Mouse (Mus musculus): ENCODE data around the gene Mtch1. TPM values are rescaled to one million over a fixed set of nuclear protein-coding genes. Genes with fewer than 3 reads are reported as not detected.

Mtch1 gene
- polyA plus RNA-seq, 1 experiment = 464 TPM

GRCm38 (mm10) chr17:29305871-29306270, 41.9 kb downstream of the Mtch1 start:
- Histone ChIP-seq H3K27me3 (ENCODE audit: control insufficient read depth, insufficient read depth, insufficient read length) (no peaks in the 10 kb centered on the region), H3K36me3 (ENCODE audit: control insufficient read depth, insufficient read depth) (no peaks in the 10 kb centered on the region), H3K79me2 (ENCODE audit: control insufficient read depth, insufficient read depth) (no peaks in the 10 kb centered on the region), H3K4me3 (ENCODE audit: insufficient read depth, poor library complexity, severe bottlenecking) (no peak overlapping the region), H3ac (ENCODE audit: control insufficient read depth, insufficient read length, low read depth) (no peak overlapping the region), H3K79me3 (ENCODE audit: low read depth) (no peaks in the 10 kb centered on the region)
- TF ChIP-seq MAX (IDR thresholded peaks at IDR 0.05) (no peak), FOSL1 (IDR thresholded peaks at IDR 0.05; ENCODE audit: insufficient read depth, low read length, poor library complexity, severe bottlenecking) (no peak), CTCF (IDR thresholded peaks at IDR 0.05; ENCODE audit: control insufficient read depth, insufficient read depth, insufficient read length) (no peak), CEBPB (IDR thresholded peaks at IDR 0.05; ENCODE audit: low read depth) (no peak), MYOD1 (IDR thresholded peaks at IDR 0.05; ENCODE audit: control insufficient read depth, insufficient read length, low read depth) (no peak), MYOG (IDR thresholded peaks at IDR 0.05; ENCODE audit: control insufficient read depth, extremely low read depth, insufficient read length) (no peak), USF1 (IDR thresholded peaks at IDR 0.05; ENCODE audit: low read depth) (no peak)

- Histone ChIP-seq H3ac (ENCODE audit: control insufficient read depth, insufficient read length, low read depth) (no peak overlapping the region), H3K79me2 (ENCODE audit: control insufficient read depth, insufficient read depth) (no peaks in the 10 kb centered on the region), H3K27me3 (ENCODE audit: control insufficient read depth, insufficient read depth, insufficient read length) (no peaks in the 10 kb centered on the region), H3K36me3 (ENCODE audit: control insufficient read depth, insufficient read depth) (no peaks in the 10 kb centered on the region), H3K4me3 (ENCODE audit: insufficient read depth, poor library complexity, severe bottlenecking) (no peak overlapping the region), H3K79me3 (ENCODE audit: low read depth) (no peaks in the 10 kb centered on the region)
- TF ChIP-seq USF1 (IDR thresholded peaks at IDR 0.05; ENCODE audit: low read depth) (no peak), FOSL1 (IDR thresholded peaks at IDR 0.05; ENCODE audit: insufficient read depth, low read length, poor library complexity, severe bottlenecking) (no peak), CTCF (IDR thresholded peaks at IDR 0.05; ENCODE audit: control insufficient read depth, insufficient read depth, insufficient read length) (no peak), MYOD1 (IDR thresholded peaks at IDR 0.05; ENCODE audit: control insufficient read depth, insufficient read length, low read depth) (no peak), MYOG (IDR thresholded peaks at IDR 0.05; ENCODE audit: control insufficient read depth, extremely low read depth, insufficient read length) (no peak), MAX (IDR thresholded peaks at IDR 0.05) (no peak), CEBPB (IDR thresholded peaks at IDR 0.05; ENCODE audit: low read depth) (no peak)
These were observed 42.5 kb downstream of the Mtch1 start for GRCm38 (mm10) chr17:29305058-29305806.

GRCm38 (mm10) chr17:29304376-29305057, 43.2 kb downstream of the Mtch1 start:
- H3K79me2 ChIP-seq (ENCODE audit: control insufficient read depth, insufficient read depth) = no peaks in the 10 kb centered on the region
- no peaks in the 10 kb centered on the region for H3K79me3 ChIP-seq (ENCODE audit: low read depth)
- TF ChIP-seq MAX (IDR thresholded peaks at IDR 0.05) = no peak
- no peak for TF ChIP-seq CTCF (IDR thresholded peaks at IDR 0.05; ENCODE audit: control insufficient read depth, insufficient read depth, insufficient read length)
- no peak for TF ChIP-seq CEBPB (IDR thresholded peaks at IDR 0.05; ENCODE audit: low read depth)
- no peak for TF ChIP-seq USF1 (IDR thresholded peaks at IDR 0.05; ENCODE audit: low read depth)
- TF ChIP-seq MYOG (IDR thresholded peaks at IDR 0.05; ENCODE audit: control insufficient read depth, extremely low read depth, insufficient read length) = no peak
- TF ChIP-seq FOSL1 (IDR thresholded peaks at IDR 0.05; ENCODE audit: insufficient read depth, low read length, poor library complexity, severe bottlenecking) = no peak
- TF ChIP-seq MYOD1 (IDR thresholded peaks at IDR 0.05; ENCODE audit: control insufficient read depth, insufficient read length, low read depth) = no peak
- no peaks in the 10 kb centered on the region for H3K36me3 ChIP-seq (ENCODE audit: control insufficient read depth, insufficient read depth)
- no peaks in the 10 kb centered on the region for H3K27me3 ChIP-seq (ENCODE audit: control insufficient read depth, insufficient read depth, insufficient read length)
- H3ac ChIP-seq (ENCODE audit: control insufficient read depth, insufficient read length, low read depth) = no peak overlapping the region
- H3K4me3 ChIP-seq (ENCODE audit: insufficient read depth, poor library complexity, severe bottlenecking) = no peak overlapping the region

- no peaks in the 10 kb centered on the region for H3K79me2 ChIP-seq (ENCODE audit: control insufficient read depth, insufficient read depth)
These were observed 43.9 kb downstream of the Mtch1 start for GRCm38 (mm10) chr17:29303856-29304255.

GRCm38 (mm10) chr17:29303087-29303486, 44.6 kb downstream of the Mtch1 start:
- Histone ChIP-seq H3K36me3 (ENCODE audit: control insufficient read depth, insufficient read depth) (peaks cover 4% of the 10 kb centered on the region), H3ac (ENCODE audit: control insufficient read depth, insufficient read length, low read depth) (no peak overlapping the region), H3K4me3 (ENCODE audit: insufficient read depth, poor library complexity, severe bottlenecking) (no peak overlapping the region), H3K79me3 (ENCODE audit: low read depth) (no peaks in the 10 kb centered on the region), H3K79me2 (ENCODE audit: control insufficient read depth, insufficient read depth) (no peaks in the 10 kb centered on the region), H3K27me3 (ENCODE audit: control insufficient read depth, insufficient read depth, insufficient read length) (no peaks in the 10 kb centered on the region)
- no peak for TF ChIP-seq FOSL1 (IDR thresholded peaks at IDR 0.05; ENCODE audit: insufficient read depth, low read length, poor library complexity, severe bottlenecking)

More at GRCm38 (mm10) chr17:29303856-29304255, 43.9 kb downstream of the Mtch1 start:
- Histone ChIP-seq H3K36me3 (ENCODE audit: control insufficient read depth, insufficient read depth) (no peaks in the 10 kb centered on the region), H3K79me3 (ENCODE audit: low read depth) (no peaks in the 10 kb centered on the region), H3K4me3 (ENCODE audit: insufficient read depth, poor library complexity, severe bottlenecking) (no peak overlapping the region), H3ac (ENCODE audit: control insufficient read depth, insufficient read length, low read depth) (no peak overlapping the region), H3K27me3 (ENCODE audit: control insufficient read depth, insufficient read depth, insufficient read length) (no peaks in the 10 kb centered on the region)
- TF ChIP-seq FOSL1 (IDR thresholded peaks at IDR 0.05; ENCODE audit: insufficient read depth, low read length, poor library complexity, severe bottlenecking) (no peak), USF1 (IDR thresholded peaks at IDR 0.05; ENCODE audit: low read depth) (no peak), CEBPB (IDR thresholded peaks at IDR 0.05; ENCODE audit: low read depth) (no peak), CTCF (IDR thresholded peaks at IDR 0.05; ENCODE audit: control insufficient read depth, insufficient read depth, insufficient read length) (no peak), MYOD1 (IDR thresholded peaks at IDR 0.05; ENCODE audit: control insufficient read depth, insufficient read length, low read depth) (no peak), MAX (IDR thresholded peaks at IDR 0.05) (no peak), MYOG (IDR thresholded peaks at IDR 0.05; ENCODE audit: control insufficient read depth, extremely low read depth, insufficient read length) (no peak)
